Mouse (Mus musculus) cerebellum, adult 11-12 months (tissue): ENCODE data around the gene Fam78b.

Source experiments
- DNase-seq: peaks from one replicate; pipeline ENCODE4 v3.0.0; 2022

Gene Fam78b

DNA sequence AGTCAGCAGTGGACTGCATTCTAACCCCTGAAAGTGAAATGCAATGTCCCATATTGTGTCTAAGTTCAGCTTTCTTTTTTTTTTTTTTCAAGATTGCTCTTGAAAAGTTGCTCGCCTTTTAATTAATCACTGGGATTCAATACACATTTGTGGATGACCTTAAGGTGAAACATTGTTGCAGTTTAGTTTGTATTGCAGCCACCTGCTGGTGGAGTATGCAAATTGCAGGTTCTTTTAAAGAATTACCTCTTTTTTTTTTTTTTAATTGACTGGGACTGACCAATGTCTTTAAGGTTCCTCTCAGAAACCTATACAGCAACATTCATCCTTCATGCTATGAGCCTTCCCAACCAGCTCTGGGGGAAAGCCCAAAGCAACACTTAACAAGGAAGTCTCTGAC is 33.2 kb downstream of the Fam78b start:
- no peak for DNase-seq

DNA sequence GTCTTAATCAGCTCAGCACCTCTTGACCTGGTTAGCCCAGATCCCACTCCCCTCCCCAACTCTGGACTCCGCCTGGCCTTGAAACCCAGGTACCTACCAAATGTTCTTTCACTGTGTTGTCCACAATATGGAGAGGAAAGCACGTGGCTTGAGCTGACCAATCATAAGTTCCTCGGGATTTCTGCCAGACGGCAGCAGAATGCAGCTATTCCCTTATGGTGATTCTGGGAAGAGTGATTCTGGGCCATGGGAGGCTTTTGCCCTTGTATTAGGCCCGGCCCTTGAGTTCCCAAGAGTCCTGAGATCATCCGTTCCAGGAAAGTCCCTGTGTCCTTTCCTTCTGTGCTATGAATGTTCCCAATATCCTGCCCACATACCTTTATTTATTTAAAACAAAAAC is 41.3 kb downstream of the Fam78b start:
- no peak for DNase-seq

DNA sequence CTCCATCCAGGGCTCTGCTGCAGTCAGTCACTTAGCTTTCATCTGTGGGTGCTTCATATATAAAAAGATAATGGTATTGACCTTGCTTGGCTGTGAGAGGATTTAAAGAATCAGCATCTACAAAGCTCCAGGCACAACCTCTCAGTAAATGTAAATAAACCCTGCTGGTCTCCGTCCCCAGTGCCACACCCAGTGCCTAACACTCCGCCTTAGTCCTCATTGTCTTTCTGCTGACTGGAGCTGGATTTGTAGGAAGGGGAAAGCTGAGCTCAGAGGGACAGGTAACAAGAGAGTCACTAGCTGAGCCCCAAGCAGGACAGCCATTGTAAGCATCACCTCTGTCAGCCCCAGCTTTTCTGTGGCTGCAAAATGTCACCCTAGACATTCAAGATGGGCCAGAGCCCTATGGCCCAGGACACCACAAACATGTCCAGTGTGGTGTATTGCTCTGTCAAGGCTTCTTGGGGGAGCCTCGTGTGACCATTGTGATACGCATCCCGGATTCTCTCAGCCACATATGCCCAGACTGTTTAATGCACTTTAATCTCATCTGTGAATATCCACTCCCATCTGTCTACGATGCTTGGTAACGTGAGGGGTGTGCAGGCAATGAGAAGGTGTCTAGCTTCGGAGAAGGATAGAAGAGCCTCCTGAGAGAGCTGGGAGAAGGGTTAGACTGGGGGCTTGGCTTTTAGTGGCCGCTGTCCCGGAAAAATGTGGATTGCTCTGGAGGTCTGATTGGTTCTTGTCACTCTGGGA is 45.1 kb downstream of the Fam78b start:
- DNase-seq: no peak

DNA sequence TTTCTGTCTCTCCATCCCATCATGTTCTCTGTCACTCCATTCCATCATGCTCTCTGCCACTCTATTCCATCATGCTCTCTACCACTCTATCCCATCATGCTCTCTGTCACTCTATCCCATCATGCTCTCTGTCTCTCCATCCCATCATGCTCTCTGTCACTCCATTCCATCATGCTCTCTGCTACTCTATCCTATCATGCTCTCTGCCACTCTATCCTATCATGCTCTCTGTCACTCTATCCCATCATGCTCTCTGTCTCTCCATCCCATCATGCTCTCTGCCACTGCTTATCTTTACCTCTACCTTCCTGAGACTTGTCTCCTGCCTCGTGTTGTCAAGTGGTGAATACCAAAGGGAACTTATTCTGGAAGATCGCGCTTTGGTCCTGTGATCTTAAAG is 49.6 kb downstream of the Fam78b start:
- no peak for DNase-seq

DNA sequence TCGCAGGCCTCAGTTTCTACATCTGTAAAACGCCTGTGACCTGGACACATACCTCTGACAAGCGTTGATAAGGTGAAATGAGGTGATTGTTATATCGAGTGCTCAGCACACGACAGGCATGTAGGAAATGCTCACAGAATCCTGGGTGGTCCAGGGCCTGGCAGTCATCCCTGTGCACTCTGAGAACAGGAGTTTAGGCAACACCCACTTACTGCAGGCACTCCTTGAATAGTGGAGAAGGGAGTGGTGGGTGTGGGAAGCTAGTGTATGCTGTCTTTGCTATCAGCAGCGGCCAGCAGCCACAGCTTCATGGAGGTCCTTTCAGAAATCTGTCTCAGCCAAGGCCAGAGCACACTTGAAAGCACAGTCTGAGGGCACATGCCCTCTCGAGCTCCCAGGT is 52.8 kb downstream of the Fam78b start:
- DNase-seq: no peak

DNA sequence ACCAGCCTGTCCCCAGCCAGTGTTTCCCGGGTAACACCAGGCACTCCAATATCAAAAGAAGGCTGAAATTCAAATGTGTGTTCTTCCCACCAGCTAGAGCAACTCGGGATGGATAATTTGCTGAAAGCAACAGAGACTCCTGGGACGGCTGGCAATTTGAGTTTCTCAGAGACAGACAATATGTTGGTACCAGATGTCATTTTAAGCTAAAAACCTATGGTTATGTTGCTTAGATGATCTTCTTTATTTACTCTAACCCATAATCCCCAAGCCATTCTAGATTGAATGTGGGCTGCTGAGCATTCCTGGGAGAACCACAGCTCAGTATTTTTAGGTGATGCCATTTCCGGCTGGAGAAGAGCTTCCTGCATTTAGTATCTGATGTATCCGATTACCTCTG is 56.3 kb downstream of the Fam78b start:
- no peak for DNase-seq

DNA sequence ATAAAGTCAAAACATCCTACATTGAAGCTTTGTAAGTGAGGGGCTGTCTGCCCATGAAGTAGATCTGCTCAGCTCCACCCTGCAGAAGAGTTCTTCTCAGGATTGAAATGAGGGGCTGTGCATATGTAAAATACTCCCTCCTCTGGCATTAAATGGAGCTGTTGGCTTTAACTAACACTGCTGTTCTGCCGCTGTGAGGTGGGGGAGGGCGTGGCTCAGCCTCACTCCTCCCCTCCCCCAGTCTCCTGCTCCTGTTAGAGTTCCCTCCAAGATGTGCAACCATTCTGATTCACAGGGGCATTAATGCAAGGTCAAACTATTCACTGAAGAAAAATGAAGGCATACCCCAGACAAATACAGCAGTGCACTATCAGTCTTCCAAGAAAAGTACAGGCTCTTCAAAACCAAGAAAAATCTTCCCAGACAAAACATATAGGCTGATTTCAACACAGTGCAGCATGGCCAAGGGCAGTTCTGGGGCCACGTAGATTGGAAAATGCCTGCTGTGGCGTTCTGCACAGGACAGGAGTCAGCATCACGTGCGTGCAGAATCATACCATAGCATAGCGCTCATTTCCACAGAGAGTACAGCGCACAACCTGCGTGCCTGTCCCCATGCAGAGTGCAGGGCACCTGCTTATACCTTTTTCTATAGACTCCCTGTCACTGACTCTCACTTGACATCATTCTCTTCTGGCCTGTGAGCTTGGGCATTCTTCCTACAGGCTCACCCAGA is 58.5 kb downstream of the Fam78b start:
- no peak for DNase-seq

DNA sequence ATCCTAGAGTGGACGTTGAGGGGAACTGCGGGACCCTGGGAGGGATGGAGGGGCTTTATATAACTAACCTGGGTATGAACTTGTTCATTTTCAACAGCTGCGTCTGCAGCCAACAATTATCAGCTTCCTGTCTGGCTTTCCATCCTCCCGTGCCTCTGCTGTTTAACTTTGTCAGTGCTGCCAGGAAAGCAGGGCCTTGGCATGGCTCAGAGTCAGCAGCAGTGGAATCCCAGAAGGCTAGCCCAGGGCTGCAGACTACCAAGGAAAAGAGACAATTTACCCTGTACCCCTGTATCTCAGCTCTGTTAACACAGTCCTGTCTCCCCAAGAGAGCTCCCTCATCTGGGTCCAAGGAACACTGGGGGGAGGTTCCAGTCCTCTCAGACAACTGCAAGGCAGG is 62.8 kb downstream of the Fam78b start:
- DNase-seq: peak; percentile 44

DNA sequence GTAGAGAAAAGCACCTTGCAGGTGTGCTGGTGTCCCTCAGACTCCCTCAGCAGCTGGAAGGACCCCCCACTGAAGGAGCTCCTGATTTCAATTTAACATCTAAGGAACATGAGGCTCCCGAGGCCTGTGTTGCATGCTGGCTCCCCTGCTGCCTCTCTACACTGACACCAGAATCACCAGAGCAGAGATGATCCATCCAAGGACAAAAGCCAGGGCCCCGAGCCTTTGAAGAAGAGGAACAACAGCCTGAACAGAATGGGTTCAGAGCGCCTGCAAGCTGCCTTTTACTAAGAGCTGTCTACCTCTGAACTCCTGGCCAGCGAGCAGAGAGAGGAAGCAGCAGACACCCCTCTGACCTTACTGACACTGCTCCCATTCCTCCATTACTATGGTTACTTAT is 64.3 kb downstream of the Fam78b start:
- peak; percentile 23 for DNase-seq

DNA sequence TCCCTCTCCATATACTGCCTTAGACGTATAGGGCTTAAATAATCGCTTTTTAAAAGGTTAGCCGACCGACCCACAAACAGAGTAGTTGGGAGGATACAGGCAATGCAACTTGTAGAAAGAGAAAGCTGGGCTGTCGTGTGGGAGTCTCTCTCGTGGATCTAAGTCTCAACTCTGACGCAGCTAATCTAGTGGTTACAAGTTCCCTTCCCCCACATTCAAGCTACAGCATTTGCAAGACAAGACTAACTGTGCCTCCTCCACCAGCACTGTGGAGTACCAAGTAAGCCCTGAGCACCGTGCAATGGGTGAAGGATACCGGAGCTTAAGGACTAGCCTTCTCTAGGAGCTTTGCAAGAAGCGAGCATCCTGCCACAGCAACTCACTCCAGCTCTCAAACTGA is 64.8 kb downstream of the Fam78b start:
- no peak for DNase-seq

DNA sequence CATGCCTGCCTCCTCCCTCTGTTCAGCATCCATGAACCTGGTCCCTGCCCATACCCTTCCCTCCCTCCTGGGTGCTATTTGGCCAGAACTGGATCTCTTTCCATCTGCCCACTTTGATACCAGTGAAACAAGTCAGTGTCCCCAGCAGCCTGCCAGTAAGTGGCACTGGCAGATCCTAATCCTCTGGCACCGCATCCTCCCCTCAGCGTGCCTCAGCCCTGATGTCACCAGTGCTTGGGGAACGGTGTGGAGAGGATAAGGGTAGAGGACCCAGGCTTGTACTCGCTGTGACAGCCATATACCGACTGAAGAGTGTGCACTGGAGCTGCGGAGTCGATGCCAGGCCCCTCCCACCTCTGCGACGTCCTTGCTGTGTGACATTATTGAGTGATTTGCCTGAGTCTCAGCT is 65.7 kb downstream of the Fam78b start:
- peak; percentile 90 for DNase-seq

DNA sequence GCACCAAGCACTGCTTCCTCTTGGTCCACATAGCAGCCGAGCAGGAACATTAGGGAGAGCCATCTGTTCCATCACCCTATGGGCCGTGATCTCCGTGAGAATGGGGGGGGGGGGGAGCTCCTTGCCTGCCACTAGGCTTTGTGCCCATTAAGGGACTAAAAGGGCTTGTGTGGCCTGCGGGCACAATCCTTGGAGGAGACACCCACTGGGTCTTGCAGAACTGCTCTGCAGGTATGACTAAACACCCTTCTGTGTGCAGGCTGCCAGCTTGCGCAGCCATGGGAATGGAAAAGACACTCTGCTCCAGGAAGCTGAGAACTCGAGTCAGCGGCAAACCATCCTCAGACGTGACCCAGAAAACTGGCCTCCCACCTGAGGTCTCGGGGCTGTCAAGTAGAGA is 68.5 kb downstream of the Fam78b start:
- DNase-seq: peak; percentile 77

DNA sequence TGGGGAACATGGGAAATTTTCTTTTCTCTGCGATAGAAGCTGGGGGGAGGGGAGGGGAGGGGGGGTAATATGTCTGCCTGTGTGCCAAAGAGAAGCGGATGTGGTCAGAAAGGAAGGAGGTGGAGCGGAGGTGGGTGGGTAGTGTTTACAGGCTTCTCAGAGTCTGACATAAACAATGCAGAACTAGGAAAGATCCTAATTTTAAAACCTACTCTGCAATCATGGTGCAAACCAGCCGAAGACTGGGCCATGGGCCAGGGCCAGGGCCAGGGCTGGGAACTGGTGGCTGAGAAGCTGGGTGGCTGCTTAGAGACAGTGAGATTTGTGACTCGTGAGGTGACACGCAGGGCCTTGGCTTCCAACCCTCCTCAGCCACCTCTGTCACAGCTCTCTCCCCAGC is 69.1 kb downstream of the Fam78b start:
- DNase-seq: peak; percentile 62

DNA sequence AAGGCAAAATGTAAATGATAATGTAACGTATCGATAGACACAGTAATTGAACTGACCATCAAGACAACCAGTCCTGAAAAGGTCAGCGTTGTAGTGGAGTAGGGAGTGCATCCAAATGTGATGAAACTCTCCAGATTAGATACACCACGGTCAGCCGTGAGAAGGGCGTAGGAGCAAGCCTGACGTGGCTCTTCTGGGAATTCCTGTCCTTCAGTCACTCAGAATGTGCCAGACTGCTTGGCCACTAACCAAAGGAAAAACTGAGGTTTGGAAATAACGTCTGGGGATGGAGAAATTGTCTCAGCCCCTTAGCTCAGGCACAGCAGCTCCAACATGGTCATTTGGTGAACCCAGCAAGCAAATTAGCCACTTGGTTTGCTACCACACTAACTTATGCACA is 74.5 kb downstream of the Fam78b start:
- DNase-seq: no peak

DNA sequence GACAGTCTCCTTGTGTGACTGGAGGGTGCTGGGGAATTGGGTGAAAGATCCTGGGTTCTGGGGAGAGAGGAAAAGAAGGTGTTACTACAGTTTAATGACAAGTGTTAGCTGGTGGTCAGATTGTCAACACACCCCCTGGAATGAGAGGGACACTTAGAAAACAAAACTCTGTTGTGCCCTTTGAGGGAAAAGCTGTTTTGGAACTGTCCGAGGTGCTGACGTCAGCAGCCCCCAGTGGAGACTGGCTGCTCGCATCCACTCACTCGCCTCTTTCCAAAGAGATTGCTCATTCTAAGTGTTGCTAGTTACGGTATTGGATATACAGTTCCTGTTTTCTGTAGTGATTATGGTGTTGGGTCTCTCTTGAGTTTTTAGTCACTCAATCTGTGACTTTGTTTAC is 78.3 kb downstream of the Fam78b start:
- DNase-seq: no peak

DNA sequence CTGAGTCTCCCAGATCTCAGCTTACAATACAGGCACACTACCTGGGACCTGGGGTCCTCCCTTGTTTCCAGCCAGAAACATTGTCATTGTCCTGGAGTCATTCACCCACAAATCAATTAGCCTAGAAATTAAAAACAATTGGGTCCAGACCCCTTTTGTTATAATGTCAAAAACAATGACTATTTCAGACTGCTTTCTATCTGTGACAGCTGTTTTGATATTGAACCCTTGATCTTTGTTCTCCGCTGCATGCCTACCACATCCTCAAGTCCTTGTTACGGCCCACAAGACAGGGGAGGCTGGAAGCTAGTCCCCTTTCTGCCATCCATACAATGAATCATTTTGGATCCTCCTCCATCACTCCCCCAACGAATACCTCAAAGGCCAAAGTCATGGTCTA is 80.7 kb downstream of the Fam78b start:
- DNase-seq: no peak

DNA sequence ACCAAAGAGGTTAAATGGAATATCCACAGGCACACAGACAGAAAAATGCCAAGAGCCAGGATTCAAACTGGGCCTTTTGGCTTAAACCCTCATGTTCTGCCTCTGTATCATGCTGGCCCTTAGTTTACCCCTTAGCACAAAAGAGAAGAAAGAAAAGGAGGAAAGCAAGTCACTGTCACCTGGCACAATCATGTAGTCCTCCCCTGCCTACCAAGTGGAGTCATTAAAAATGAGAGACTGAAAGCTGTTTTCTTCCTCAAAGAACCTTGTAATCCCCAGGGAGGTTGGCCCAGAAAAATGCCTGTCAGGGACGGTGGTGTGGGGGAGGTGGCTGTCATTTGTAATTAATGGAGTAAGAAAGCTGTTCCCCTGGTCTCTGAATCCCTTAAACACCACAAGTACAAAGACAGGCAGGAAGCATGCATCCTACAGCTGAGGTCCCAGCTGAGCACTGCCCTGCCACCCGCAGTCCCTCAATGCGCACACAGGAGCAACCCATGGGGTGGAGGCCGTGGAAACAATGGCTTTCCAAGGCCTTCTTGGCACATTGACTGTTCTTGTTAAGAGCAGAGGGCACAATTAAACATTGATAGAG is 81.4 kb downstream of the Fam78b start:
- DNase-seq: no peak

DNA sequence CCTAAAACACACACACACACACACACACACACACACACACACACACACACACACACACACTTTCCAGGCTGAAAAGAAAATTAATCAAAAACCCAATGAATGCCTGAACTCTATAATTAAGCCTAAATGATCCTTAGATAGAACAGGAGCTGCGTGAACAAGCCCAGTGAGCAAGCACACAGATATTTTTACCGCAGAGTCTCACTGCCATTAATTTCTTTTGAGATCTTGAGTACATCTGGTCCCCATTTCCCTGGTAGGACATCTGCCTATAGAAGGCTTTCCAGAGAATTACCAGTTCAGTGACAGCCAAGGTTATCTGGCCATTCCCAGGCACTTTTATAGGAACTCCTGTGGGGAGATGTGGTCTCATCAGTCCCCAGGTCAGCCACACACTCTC is 82.0 kb downstream of the Fam78b start:
- DNase-seq: no peak

DNA sequence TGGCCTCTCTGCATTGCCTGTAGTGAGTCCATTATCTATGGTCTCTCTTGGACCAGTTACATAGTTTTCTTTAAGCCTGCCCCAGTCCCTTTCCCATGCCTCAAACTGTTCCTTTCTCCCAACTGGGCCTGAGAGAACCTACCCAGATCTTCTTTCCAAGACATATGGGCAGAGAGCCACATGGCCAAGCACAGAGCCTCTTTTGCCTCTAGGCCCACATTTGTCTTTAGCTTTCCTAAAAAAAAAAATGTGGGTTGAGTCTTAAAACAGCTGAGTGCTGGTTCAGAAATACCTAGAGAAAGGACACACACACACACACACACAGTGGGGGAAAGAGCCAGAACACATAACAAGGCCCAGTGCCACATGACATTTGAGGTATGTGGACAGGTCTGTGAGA is 83.1 kb downstream of the Fam78b start:
- no peak for DNase-seq

DNA sequence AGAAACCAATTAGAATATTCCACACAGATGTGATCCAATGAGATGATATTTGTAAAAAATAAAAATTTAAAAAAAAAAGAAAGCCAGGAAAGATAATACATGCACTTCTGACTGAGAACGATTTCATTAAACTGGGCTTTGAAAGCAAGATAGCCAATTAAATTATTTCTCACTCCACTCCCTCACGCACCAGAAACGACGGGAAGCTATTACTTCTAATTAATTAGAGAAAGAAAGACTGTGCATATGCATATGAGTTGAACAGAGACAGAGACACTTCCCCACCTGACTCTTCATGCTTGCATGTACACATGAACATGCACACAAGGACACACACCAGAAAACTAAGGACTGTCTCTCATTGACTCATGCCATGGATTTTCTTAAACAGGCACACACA is 84.2 kb downstream of the Fam78b start:
- no peak for DNase-seq

DNA sequence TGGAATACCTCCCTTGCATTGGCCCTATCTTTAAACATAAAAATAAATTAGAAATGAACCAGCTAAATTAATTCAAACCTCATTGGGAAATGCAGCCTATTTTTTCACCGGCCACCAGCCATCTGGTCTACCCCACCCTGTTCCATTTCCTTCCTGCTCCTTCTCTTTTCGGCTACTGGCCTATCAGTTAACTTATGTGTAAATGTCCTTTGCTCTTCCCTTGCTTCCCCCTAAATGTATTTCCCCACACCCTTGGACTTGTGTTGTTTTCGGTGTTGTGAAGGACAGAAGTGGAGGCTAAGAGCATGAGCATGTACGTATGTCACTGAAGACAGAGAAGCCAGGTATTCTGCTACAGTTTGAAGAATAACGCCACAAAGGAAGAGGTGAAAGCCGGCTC is 89.2 kb downstream of the Fam78b start:
- no peak for DNase-seq

DNA sequence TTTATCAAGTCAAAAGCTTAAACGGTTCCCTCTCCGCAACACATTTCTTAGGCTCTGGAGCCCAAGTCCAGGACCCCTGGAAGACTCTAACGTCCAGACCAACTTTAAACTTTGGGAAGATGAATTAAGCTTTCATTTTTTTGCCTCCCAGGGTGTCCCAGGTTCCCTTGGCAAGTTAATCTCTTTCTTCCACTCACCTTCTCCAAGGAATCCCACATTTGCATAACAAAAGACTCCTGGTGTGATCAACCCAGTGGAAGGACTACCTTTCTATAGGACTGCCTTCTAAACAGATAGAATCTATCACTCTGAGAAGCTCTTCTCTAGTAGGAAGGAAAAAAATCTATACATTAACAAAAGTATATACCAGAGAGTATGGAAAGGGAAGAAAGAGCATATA is 92.3 kb downstream of the Fam78b start:
- DNase-seq: no peak

DNA sequence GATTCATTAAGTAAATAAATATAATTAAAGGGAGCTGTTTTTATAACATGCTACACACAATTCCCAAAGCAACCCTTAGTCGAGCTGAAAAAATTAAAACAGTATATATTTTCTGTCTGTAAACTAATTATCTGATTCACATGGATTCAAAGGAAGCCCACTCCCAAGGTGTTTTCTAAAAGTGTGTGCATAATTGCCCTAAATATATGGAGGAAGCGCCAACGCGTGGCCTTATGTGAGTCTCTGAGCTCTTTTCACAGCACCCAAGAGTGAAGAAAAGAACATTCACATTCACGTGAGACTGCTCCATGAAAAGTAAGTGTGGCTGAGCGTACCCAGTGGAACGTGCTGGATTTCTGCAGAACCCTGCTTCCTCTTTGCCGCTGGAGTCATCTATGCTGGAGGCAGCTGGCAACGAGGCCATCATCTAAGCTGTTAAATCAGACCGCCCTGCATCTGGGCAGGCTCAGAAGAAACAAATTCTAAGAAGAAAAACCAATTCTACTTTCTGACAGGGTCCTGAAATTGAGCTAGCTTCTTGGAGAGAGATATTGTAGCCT is 93.5 kb downstream of the Fam78b start:
- DNase-seq: no peak

DNA sequence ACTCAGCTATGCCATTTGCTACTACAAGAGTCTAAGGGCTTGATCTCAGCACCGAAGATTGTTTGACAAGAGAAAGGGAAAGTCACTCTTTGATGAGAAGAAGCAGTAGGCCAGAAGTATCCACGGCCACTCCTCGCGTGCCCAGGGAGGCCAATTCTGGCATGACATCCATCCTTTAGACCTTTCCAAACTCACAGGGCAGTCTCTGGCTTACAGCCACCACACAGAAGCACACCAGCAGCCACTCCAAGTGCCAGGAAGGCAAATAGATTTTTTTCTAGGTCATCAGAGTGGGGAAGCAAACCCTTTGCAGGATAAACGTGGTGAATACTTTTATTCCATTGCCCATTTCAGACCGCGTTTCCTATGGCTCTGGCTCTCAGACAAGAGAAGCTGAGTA is 97.5 kb downstream of the Fam78b start:
- peak; percentile 86 for DNase-seq
